Mouse (Mus musculus) mature B cell (primary cell): ENCODE results near the gene Tmem74b.

Experiments
- in situ Hi-C: fragments of 300-500 bp; cut with MboI; formaldehyde crosslinking; loops from 2 replicates; pipeline ENCODE4 v1.14.3; 2019

Gene Tmem74b

GRCm38 (mm10) chr2:151740741-151741526 lies 39.1 kb downstream of the Tmem74b start:
- in situ Hi-C loops: loop anchor here (25.0 kb wide), 1 partner anchor 254 kb away; the partner anchor contains the start of genes 4921509C19Rik and Nsfl1c

GRCm38 (mm10) chr2:151742084-151742483 lies 40.3 kb downstream of the Tmem74b start:
- in situ Hi-C loops: loop anchor here (25.0 kb wide), 1 partner anchor 255 kb away; the partner anchor contains the start of genes 4921509C19Rik and Nsfl1c

- in situ Hi-C loops: loop anchor here (25.0 kb wide), 1 partner anchor 256 kb away; the partner anchor contains the start of genes 4921509C19Rik and Nsfl1c
Measured at GRCm38 (mm10) chr2:151742850-151743679, 41.3 kb downstream of the Tmem74b start.

GRCm38 (mm10) chr2:151743845-151744244 lies 42.0 kb downstream of the Tmem74b start, which contains the start of gene Psmf1:
TSS of gene Psmf1 (minus strand) at chr2:151744186.
- in situ Hi-C loops: loop anchor here (25.0 kb wide), 1 partner anchor 257 kb away; the partner anchor contains the start of genes 4921509C19Rik and Nsfl1c

GRCm38 (mm10) chr2:151747847-151748705 lies 46.3 kb downstream of the Tmem74b start:
- in situ Hi-C loops: loop anchor here (25.0 kb wide), 1 partner anchor 261 kb away; the partner anchor contains the start of genes 4921509C19Rik and Nsfl1c

GRCm38 (mm10) chr2:151751330-151751729 lies 49.5 kb downstream of the Tmem74b start:
- in situ Hi-C loops: no loop called here

GRCm38 (mm10) chr2:151756277-151757061 lies 54.7 kb downstream of the Tmem74b start:
- in situ Hi-C loops: no loop called here

- in situ Hi-C loops: no loop called here
Measured at GRCm38 (mm10) chr2:151757451-151757850, 55.6 kb downstream of the Tmem74b start.

GRCm38 (mm10) chr2:151758806-151759353 lies 57.1 kb downstream of the Tmem74b start:
- in situ Hi-C loops: no loop called here
